Mouse (Mus musculus) brain, embryonic 14.5 days (tissue): ENCODE data around the gene 2010111I01Rik. TPM values are rescaled to one million over a fixed set of nuclear protein-coding genes. Genes with fewer than 3 reads are reported as not detected.

Experiments
- DNase-seq: peaks from one replicate; pipeline ENCODE4 v3.0.0-alpha.2; 2011; ENCODE audit warnings: low read depth
- CTCF ChIP-seq: fragments of 200-500 bp; IDR thresholded peaks from 2 replicates; pipeline ENCODE4 v1.5.1; 2012; ENCODE audit warnings: inconsistent platforms, mild to moderate bottlenecking, moderate library complexity, borderline replicate concordance; ENCODE audit not compliant: insufficient read depth, insufficient read length; ENCODE audit errors: extremely low read depth
- POLR2A ChIP-seq: fragments of 200-500 bp; IDR thresholded peaks from 2 replicates; pipeline ENCODE4 v1.6.1; 2012; ENCODE audit warnings: mild to moderate bottlenecking, inconsistent platforms, borderline replicate concordance; ENCODE audit not compliant: poor library complexity, insufficient read depth, insufficient read length, severe bottlenecking; ENCODE audit errors: extremely low read depth
- polyA plus RNA-seq: library from polyadenylated mRNA; depleted of rRNA; stranded (reverse); fragments of >200 nt; gene quantifications from 2 replicates; pipeline ENCODE4 v1.2.3, GENCODE M21; 2012

The 2010111I01Rik gene
- polyA plus RNA-seq, 1 experiment = 27.2 TPM

DNA sequence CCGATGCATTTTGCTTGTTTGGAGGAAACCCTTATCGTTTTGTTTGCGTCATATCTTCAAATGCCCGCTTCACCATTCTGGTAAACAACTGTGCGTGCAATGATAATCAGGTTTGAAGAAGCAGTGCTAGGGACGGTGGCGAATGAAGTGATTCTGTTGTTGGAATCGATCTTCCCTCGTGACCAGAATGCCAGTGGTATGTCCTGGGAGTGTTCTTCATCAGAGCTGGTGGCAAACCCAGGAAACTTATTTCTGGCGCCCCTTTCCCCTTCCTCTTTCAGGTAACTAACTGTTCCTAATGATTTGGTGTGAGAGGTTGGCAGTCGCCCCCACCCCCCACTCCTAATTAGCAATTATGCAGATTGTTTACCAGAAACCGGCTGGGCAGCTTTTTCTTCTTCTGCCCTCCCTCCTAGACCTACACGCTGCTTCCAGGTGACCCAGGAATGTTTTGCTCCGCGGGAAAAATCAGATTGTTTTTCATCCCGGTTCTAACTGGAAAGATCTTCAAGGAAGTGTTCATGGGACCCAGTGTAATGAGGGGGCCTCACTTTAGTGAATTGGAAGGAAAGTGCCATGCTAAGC lies 307.4 kb downstream of the 2010111I01Rik start:
- TF ChIP-seq CTCF (no peak), POLR2A (no peak)

DNA sequence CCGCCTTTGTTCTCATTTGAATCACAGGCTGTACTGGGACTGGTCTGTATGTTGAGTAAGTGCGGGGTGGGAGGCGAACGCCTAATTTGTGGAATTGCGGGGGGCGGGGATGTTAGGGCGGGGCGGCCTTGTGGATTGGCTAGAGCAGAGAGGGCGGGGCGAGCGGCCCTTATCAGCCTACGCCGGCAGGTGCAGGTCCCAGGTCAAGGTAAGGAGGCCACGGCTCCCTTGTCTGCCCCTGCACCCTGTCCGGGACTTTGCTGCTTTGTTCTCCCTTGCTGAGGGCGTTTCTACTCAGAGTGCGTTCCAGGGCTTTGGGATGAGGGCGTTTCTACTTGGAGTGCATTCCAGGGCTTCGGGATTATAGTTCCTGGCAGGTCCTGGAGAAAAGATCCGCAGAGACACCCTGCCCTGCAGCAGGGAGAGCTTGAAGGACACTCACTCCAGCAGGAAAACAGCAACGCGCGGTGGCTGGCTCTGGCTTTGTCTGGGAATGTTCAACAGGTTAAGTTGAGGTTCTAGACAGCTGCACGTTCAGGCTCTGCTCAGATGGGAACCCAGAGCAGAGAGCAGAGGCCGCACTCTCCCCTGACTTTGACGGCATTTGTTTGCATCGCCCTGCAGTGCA lies 308.0 kb downstream of the 2010111I01Rik start:
- no peak for TF ChIP-seq POLR2A
- no peak for TF ChIP-seq CTCF
- peak; percentile 88 for DNase-seq

More for the DNA sequence above, 307.4 kb downstream of the 2010111I01Rik start:
- peak; percentile 55 for DNase-seq

GRCm38 (mm10) chr13:63273859-63274258 lies 309.2 kb downstream of the 2010111I01Rik start:
- no peak for DNase-seq
- TF ChIP-seq CTCF = no peak
- no peak for TF ChIP-seq POLR2A

GRCm38 (mm10) chr13:63274488-63275166 lies 309.9 kb downstream of the 2010111I01Rik start:
- no peak for DNase-seq
- TF ChIP-seq CTCF (no peak), POLR2A (no peak)

- TF ChIP-seq CTCF (no peak), POLR2A (no peak)
- DNase-seq = no peak
These were observed 311.7 kb downstream of the 2010111I01Rik start for GRCm38 (mm10) chr13:63276389-63276788.

- TF ChIP-seq CTCF = no peak
- TF ChIP-seq POLR2A = no peak
- DNase-seq = no peak
These were observed 312.6 kb downstream of the 2010111I01Rik start for GRCm38 (mm10) chr13:63277316-63277715.

GRCm38 (mm10) chr13:63278141-63278631 lies 313.5 kb downstream of the 2010111I01Rik start:
- TF ChIP-seq CTCF = no peak
- no peak for TF ChIP-seq POLR2A
- DNase-seq = no peak

GRCm38 (mm10) chr13:63278796-63279475 lies 314.2 kb downstream of the 2010111I01Rik start:
- TF ChIP-seq CTCF (no peak), POLR2A (no peak)
- DNase-seq = peak; percentile 69

- TF ChIP-seq CTCF (no peak), POLR2A (no peak)
- DNase-seq = no peak
These were observed 315.1 kb downstream of the 2010111I01Rik start for GRCm38 (mm10) chr13:63279807-63280206.

GRCm38 (mm10) chr13:63280344-63280743 lies 315.7 kb downstream of the 2010111I01Rik start:
- no peak for DNase-seq
- TF ChIP-seq CTCF (no peak), POLR2A (no peak)

- no peak for DNase-seq
- TF ChIP-seq POLR2A = no peak
- no peak for TF ChIP-seq CTCF
These were observed 316.5 kb downstream of the 2010111I01Rik start for GRCm38 (mm10) chr13:63281206-63281605.
